Mouse (Mus musculus): Measurements from ENCODE around the gene Cdkal1.

DNA sequence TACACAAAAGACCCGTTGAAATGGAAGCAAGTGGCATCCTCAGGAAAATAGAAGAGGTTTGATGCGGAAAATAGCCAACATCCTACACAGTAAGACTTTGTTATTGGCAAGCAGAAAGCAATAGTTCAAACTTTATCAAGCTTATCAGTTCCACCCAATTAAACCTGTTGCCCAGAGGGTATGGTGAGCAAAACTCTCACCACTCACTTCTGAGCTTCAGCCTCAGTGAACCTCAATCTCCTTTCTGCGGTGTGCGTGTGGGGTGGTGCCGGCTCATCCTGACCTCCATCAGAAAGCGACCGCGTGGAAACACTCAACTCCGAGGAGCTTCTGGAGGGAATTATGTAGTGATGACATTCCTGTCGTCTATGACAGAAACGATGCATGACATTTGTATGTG lies 621.5 kb downstream of the Cdkal1 start:
- TF ChIP-seq CTCF (IDR thresholded peaks at IDR 0.05; ENCODE audit: control insufficient read depth, insufficient read depth, low read length) (no peak), POLR2A (IDR thresholded peaks at IDR 0.05; ENCODE audit: borderline replicate concordance, control insufficient read depth, low read depth, low read length) (no peak)
